Mouse (Mus musculus) ovary, adult 10 weeks (tissue): ENCODE data around the gene Ecm1. TPM values are rescaled to one million over a fixed set of nuclear protein-coding genes. Genes with fewer than 3 reads are reported as not detected.

ENCODE experiments used
- polyA plus RNA-seq: library from polyadenylated mRNA; stranded (reverse); fragments of 350-450 nt; fragmentation: Illumina TruSeq; extraction: RNeasy Lipid Tissue Mini Kit (QIAGEN cat#74804); gene quantifications from one replicate; pipeline ENCODE4 v1.2.3, GENCODE M21; 2014

The Ecm1 gene
- polyA plus RNA-seq: 5.2 TPM

GRCm38 (mm10) chr3:95739353-95740104 lies at the start of gene Ecm1:
Ecm1 (minus strand) TSS chr3:95739569.

GRCm38 (mm10) chr3:95760106-95760505 lies 20.7 kb upstream of the Ecm1 start, which contains the start of gene Tars2:
Tars2 (minus strand) TSS chr3:95760206.

DNA sequence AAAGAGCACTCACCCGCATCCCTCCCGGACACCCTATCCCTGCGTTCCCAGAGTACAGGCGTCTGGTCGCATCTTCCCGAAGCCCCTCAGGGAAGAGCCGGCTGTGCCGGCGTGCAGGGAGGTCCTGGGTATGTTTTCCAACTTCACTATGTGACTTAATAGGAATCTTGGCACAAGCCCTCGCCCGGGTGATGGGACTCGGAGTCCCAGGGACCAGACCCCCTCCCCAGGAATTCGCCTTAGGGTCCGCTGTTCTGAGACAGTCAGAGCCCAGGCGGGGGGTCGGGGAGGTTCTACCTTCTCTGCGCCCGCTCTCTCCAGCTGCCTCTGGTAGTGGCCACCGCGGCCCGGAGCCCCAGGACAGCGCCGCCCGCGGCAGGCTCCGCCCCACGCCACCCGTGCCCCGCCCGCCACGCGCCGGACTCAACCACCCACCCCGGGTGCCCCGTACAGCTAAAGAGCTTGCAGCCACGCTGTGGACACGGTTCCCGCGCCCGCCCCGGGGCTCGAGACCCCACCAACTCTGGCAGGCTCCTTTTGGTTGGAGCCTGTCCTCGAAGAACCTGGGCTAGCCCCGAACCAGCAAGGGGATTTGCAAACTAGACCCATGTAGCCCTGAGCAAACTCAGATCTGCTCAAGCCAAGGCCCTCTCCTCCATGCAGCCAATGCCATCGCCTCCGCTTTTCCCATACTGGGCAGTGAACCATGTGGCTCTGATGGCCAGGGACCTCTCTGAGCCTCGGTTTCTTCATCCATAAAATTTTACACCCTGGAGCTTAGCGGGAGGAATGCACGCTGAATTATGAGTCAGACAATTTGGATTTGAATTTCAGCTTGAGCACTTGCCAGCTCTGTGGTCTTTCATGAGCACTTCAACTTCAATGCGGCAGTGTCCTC lies 51.6 kb downstream of the Ecm1 start, which contains the start of gene Adamtsl4:
Gene Adamtsl4, minus strand, starts transcription at position 394 of the 898 bp plus-strand sequence.

Other genes with a start within 250 kb of the Ecm1 start
- gene Ctsk, start 240.3 kb downstream of the Ecm1 start, polyA plus RNA-seq: 8.8 TPM
- 290 TPM for gene Ctss, start 212.8 kb downstream of the Ecm1 start, polyA plus RNA-seq
- gene Hormad1, start 179.9 kb downstream of the Ecm1 start, polyA plus RNA-seq: not detected
- 138 TPM for gene Golph3l, start 150.6 kb downstream of the Ecm1 start, polyA plus RNA-seq
- gene Ensa, start 114.6 kb downstream of the Ecm1 start, polyA plus RNA-seq: 38.7 TPM
- gene Mcl1, start 80.8 kb downstream of the Ecm1 start, polyA plus RNA-seq: 288 TPM
- gene Adamtsl4, start 51.7 kb downstream of the Ecm1 start, polyA plus RNA-seq: 0.51 TPM
- 10.5 TPM for gene Tars2, start 20.6 kb upstream of the Ecm1 start, polyA plus RNA-seq
- 90.5 TPM for gene Rprd2, start 79.3 kb upstream of the Ecm1 start, polyA plus RNA-seq
- gene Prpf3, start 116.3 kb upstream of the Ecm1 start, polyA plus RNA-seq: 31.2 TPM
- 10.7 TPM for gene Mrps21, start 131.9 kb upstream of the Ecm1 start, polyA plus RNA-seq
- gene Ciart, start 142.7 kb upstream of the Ecm1 start, polyA plus RNA-seq: 2.7 TPM
- 70.0 TPM for gene BC028528, start 152.4 kb upstream of the Ecm1 start, polyA plus RNA-seq
- gene Aph1a, start 154.4 kb upstream of the Ecm1 start, polyA plus RNA-seq: 29.7 TPM
- gene Car14, start 165.1 kb upstream of the Ecm1 start, polyA plus RNA-seq: 157 TPM
- 276 TPM for gene Anp32e, start 189.7 kb upstream of the Ecm1 start, polyA plus RNA-seq